Comparison of ENCODE assay signal across 8 mouse cellular contexts in the genomic region with DNA sequence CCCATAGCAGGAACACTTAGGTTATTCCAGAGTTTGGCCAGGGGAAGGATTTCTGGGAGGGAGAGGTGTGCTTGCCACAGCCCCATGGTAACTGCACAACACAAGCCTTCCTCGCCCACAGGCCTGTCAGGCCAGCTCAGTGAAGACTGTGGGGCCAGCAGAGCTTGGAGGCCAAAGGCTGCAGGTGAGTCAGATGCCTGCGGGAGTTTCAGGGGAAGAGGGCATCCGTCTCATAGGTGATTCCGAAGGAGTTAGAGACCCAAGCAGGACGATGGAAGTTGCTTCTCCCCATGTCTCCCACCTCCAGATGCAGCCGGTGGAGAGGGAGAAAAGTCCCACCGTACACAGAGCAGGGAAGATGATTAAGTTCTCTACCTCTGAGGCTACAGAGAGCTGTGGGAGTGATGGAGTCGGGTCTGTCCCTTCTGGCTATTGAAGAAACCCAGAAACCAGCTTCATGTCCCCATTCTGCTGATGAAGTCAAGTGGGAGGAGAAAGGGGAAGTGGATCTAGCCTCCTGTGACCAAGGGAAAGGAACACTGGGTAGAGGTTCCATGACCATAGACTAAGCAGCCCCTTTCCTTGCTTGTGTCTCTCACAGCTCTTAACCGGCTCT. TPM values are rescaled to one million over a fixed set of nuclear protein-coding genes. Genes with fewer than 3 reads are reported as not detected.
DNase-seq lines count a peak whose midpoint lies in the region; ATAC-seq lines count a peak whose summit lies in the region.

Tctex1d4 (plus strand) TSS at position 120 of the 616 bp plus-strand sequence.

- intact Hi-C loops in heart, postnatal 36 days (cut with DNase I) = no loop called here

- peak; percentile 26 to 49 for DNase-seq in heart, adult 18-20 months
- no peak for DNase-seq in heart, adult 8-10 months (ENCODE audit: low spot score)
- DNase-seq in NIH3T3 (ENCODE audit: low read depth) = peak; percentile 70
- DNase-seq in heart, postnatal 36 days = peak; percentile 28 to 30
- DNase-seq in ovary, postnatal 10 days (ENCODE audit: low spot score) = no peak
- DNase-seq in adrenal gland, adult 2 months = no peak

- peak; percentile 28 for ATAC-seq in megakaryocyte, adult 5-6 weeks (ENCODE audit: poor library complexity, severe bottlenecking)
- no peak for ATAC-seq in cerebellum, adult (ENCODE audit: insufficient number of reproducible peaks, low FRiP score, low TSS enrichment)

RNA-seq across cellular contexts. Expression of gene Tctex1d4, which starts in this region (rescaled TPM):
- total RNA-seq in heart, adult 18-20 months (2021) = under 1 TPM in 1 of 2 experiments, not detected in 1; 0.64 TPM
- total RNA-seq in heart, adult 8-10 months (2022) = under 1 TPM in 1 of 4 experiments, not detected in 3; 0.40 TPM
- not detected for total RNA-seq in heart, postnatal 36 days (2021)
- 2.1 TPM in 1 of 2 replicates, not detected in the other for total RNA-seq in megakaryocyte, adult 5-6 weeks (2015)
- total RNA-seq in megakaryocyte, adult 5-6 weeks (2017) = 0.53 and 2.8 TPM in 2 replicates
- not detected for total RNA-seq in adrenal gland, adult 2 months (2021)
- 0.45 TPM in 1 of 2 replicates, not detected in the other for polyA plus RNA-seq in adrenal gland, adult 2 months (2012; rRNA removed)

Comparison
In these comparisons a context has a peak if more than half of its experiments do, and no peak if none do; other contexts are left out.
1. Peak in DNase-seq in heart, adult 18-20 months; RNA of the gene not detected or under 1 TPM.
2. Peak in DNase-seq in heart, postnatal 36 days; RNA of the gene not detected or under 1 TPM.